Mouse (Mus musculus): Measurements from ENCODE around the gene Znrf4. TPM values are rescaled to one million over a fixed set of nuclear protein-coding genes. Genes with fewer than 3 reads are reported as not detected.
A peak's percentile ranks its signal among the peaks of the same experiment; 100 is the strongest.
"Not testable (repeated sequence)": the region's sequence is repeated elsewhere in the genome, so short reads cannot be mapped to it uniquely, and the experiment has no call there.

Gene Znrf4
- total and polyA plus RNA-seq, 2 experiments from 2014 or later: 0.13 TPM; not detected in 1

- WGBS: 59% methylated on average over 15 of the region's 15 CpGs
- H3K27me3 ChIP-seq (ENCODE audit: insufficient read depth, low read length): no peaks in the 10 kb centered on the region
- H3K9me3 ChIP-seq (ENCODE audit: low read length): no peaks in the 10 kb centered on the region
- peaks cover 14% of the 10 kb centered on the region; the same call in 1 of the 2 replicates for H3K4me1 ChIP-seq (ENCODE audit: insufficient read depth)
- peak overlapping the region; percentile 99 for H3K27ac ChIP-seq (ENCODE audit: low read depth, low read length)
- no peaks in the 10 kb centered on the region for H3K36me3 ChIP-seq (ENCODE audit: insufficient read depth)
- peak overlapping the region; percentile 97 for H3K4me2 ChIP-seq (ENCODE audit: low read depth)
- peak overlapping the region; percentile 58 for H3K4me3 ChIP-seq (ENCODE audit: low read depth, low read length)
- ATAC-seq (no peak), DNase-seq (no peak)
- H3K9ac ChIP-seq: peak overlapping the region; percentile 91; the same call in 1 of the 2 replicates
- TF ChIP-seq CTCF (IDR thresholded peaks at IDR 0.05; ENCODE audit: low read depth): no peak
These were observed 5.7 kb downstream of the Znrf4 start for GRCm38 (mm10) chr17:56506417-56507065.

DNA sequence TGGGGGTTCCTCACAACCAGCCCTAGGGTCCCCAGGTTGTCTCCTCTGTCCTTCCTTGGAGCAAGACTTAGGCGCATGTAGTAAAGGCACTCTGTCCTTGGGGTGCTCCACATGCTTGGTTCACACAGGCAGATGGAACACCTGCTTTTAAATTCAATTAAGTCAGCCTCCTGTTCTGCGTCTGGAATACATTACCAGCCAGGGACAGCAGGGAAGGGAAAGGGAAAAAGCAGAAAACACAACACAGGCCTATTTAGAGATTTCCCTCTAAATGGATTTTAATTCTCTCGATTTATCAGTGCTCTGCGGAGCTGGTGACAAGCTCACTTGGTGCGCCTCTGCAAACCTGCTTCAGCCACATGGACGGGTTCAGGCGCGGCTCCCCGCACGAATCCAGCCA is 6.8 kb downstream of the Znrf4 start:
- Histone ChIP-seq H3K36me3 (ENCODE audit: insufficient read depth) (no peaks in the 10 kb centered on the region), H3K4me2 (ENCODE audit: low read depth) (no peak overlapping the region), H3K9ac (no peak overlapping the region), H3K27me3 (ENCODE audit: insufficient read depth, low read length) (no peaks in the 10 kb centered on the region), H3K4me3 (ENCODE audit: low read depth, low read length) (no peak overlapping the region), H3K4me1 (ENCODE audit: insufficient read depth) (peaks cover 14% of the 10 kb centered on the region; the same call in 1 of the 2 replicates), H3K9me3 (ENCODE audit: low read length) (no peaks in the 10 kb centered on the region), H3K27ac (ENCODE audit: low read depth, low read length) (0 out of 2 replicates have a peak overlapping the region, but pooled peaks have one; percentile 29)
- no peak for TF ChIP-seq CTCF (IDR thresholded peaks at IDR 0.05; ENCODE audit: low read depth)
- 75% methylated on average over 10 of the region's 10 CpGs for WGBS
- DNase-seq (no peak), ATAC-seq (no peak)

- peak overlapping the region; percentile 77 for H3K27ac ChIP-seq (ENCODE audit: low read depth, low read length)
- WGBS: 12% methylated on average over 9 of the region's 9 CpGs
These were observed 9.7 kb downstream of the Znrf4 start for GRCm38 (mm10) chr17:56502526-56502925.

GRCm38 (mm10) chr17:56501635-56502400 is 10.4 kb downstream of the Znrf4 start:
- WGBS: 5% methylated on average over 2 of the region's 2 CpGs
- not testable (repeated sequence) for H3K9ac ChIP-seq; DNase-seq; H3K27me3 ChIP-seq (ENCODE audit: insufficient read depth, low read length); H3K4me2 ChIP-seq (ENCODE audit: low read depth); H3K4me1 ChIP-seq (ENCODE audit: insufficient read depth); H3K4me3 ChIP-seq (ENCODE audit: low read depth, low read length); H3K36me3 ChIP-seq (ENCODE audit: insufficient read depth); H3K9me3 ChIP-seq (ENCODE audit: low read length)
- ATAC-seq: peak; percentile 15
- H3K27ac ChIP-seq (ENCODE audit: low read depth, low read length): peak overlapping the region; percentile 77

More at GRCm38 (mm10) chr17:56502526-56502925, 9.7 kb downstream of the Znrf4 start:
- H3K27me3 ChIP-seq (ENCODE audit: insufficient read depth, low read length): no peaks in the 10 kb centered on the region
- H3K4me3 ChIP-seq (ENCODE audit: low read depth, low read length): no peak overlapping the region
- H3K36me3 ChIP-seq (ENCODE audit: insufficient read depth): no peaks in the 10 kb centered on the region
- no peaks in the 10 kb centered on the region for H3K9me3 ChIP-seq (ENCODE audit: low read length)
- H3K4me2 ChIP-seq (ENCODE audit: low read depth): no peak overlapping the region
- ATAC-seq (peak; percentile 81), DNase-seq (peak; percentile 86)
- H3K4me1 ChIP-seq (ENCODE audit: insufficient read depth): peaks cover 7% of the 10 kb centered on the region; the same call in 1 of the 2 replicates
- TF ChIP-seq CTCF (IDR thresholded peaks at IDR 0.05; ENCODE audit: low read depth): peak; percentile 57
- no peak overlapping the region for H3K9ac ChIP-seq

DNA sequence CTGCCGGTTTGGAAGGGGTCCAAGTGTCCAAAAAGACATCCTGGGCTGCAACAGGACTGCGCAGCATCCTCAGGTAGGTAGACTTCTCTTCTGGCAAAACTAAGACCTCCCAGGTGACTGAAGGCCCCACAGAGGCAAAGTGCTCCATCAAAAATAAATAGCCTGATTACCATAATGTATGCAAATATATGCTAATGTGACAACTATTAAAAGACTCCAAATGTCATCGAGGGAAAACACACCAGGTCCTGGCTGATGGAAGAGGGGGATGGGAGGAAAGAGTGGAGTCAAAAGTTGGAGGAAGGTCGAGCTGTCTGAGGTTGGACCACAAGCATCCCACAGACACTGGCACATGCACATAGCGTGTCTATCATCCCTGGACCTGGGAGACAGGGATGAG is 13.0 kb downstream of the Znrf4 start:
- DNase-seq: no peak
- WGBS: 42% methylated on average over 5 of the region's 5 CpGs

DNA sequence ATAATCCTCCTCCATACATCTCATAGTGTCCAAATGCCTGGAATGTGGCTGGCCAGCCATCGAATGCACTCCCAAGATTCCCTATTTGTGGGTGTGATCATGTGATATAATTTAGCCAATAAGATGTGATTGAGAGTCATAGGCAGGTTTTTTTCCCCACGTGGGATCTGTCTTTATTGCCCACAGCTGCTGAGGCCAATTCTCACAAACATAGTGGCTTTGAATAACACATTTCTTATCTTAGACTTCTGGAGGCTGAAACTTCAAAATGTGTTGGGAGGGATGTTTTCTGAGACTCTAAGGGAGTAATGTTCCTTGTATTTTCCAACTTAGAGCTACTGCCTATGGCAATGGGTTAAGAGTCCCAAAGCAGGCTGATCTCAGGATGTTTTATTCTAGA is 17.8 kb downstream of the Znrf4 start:
- TF ChIP-seq CTCF (IDR thresholded peaks at IDR 0.05; ENCODE audit: low read depth): no peak
- Histone ChIP-seq H3K27ac (ENCODE audit: low read depth, low read length) (no peak overlapping the region), H3K27me3 (ENCODE audit: insufficient read depth, low read length) (no peaks in the 10 kb centered on the region), H3K9ac (no peak overlapping the region), H3K9me3 (ENCODE audit: low read length) (no peaks in the 10 kb centered on the region), H3K4me3 (ENCODE audit: low read depth, low read length) (no peak overlapping the region), H3K36me3 (ENCODE audit: insufficient read depth) (no peaks in the 10 kb centered on the region), H3K4me1 (ENCODE audit: insufficient read depth) (no peaks in the 10 kb centered on the region), H3K4me2 (ENCODE audit: low read depth) (no peak overlapping the region)
- no peak for ATAC-seq
- DNase-seq: no peak
- 65% methylated on average over 2 of the region's 2 CpGs for WGBS

More for the DNA sequence above, 13.0 kb downstream of the Znrf4 start:
- Histone ChIP-seq H3K4me2 (ENCODE audit: low read depth) (no peak overlapping the region), H3K4me3 (ENCODE audit: low read depth, low read length) (no peak overlapping the region), H3K36me3 (ENCODE audit: insufficient read depth) (no peaks in the 10 kb centered on the region), H3K4me1 (ENCODE audit: insufficient read depth) (peaks cover 7% of the 10 kb centered on the region; the same call in 1 of the 2 replicates), H3K9me3 (ENCODE audit: low read length) (no peaks in the 10 kb centered on the region), H3K27ac (ENCODE audit: low read depth, low read length) (no peak overlapping the region), H3K9ac (no peak overlapping the region), H3K27me3 (ENCODE audit: insufficient read depth, low read length) (no peaks in the 10 kb centered on the region)
- no peak for TF ChIP-seq CTCF (IDR thresholded peaks at IDR 0.05; ENCODE audit: low read depth)
- no peak for ATAC-seq

DNA sequence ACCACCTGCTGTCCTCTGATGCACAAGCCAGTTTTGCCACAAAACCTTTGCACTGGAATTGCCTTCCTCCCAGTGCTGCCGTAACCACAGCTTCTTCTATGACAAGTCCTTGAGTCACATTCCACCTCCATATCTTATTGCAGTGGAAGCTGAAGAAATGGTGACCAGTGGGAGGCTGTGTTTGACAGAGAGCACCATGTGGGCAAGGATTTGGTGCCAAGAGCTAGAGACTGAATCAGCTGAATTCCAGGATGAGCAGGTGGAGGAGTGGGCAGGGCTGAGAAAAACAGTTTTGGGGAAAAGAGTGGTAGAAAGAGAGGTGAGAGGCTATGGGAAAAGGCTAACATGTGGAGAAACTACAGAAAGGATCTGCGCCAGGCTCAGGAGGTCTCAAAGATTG is 18.4 kb downstream of the Znrf4 start:
- WGBS: 94% methylated on average over 2 of the region's 2 CpGs
- H3K9me3 ChIP-seq (ENCODE audit: low read length): no peaks in the 10 kb centered on the region
- no peaks in the 10 kb centered on the region for H3K27me3 ChIP-seq (ENCODE audit: insufficient read depth, low read length)
- no peak overlapping the region for H3K4me3 ChIP-seq (ENCODE audit: low read depth, low read length)
- DNase-seq (no peak), ATAC-seq (no peak)
- no peak overlapping the region for H3K27ac ChIP-seq (ENCODE audit: low read depth, low read length)
- H3K4me1 ChIP-seq (ENCODE audit: insufficient read depth): no peaks in the 10 kb centered on the region
- no peak for TF ChIP-seq CTCF (IDR thresholded peaks at IDR 0.05; ENCODE audit: low read depth)
- no peaks in the 10 kb centered on the region for H3K36me3 ChIP-seq (ENCODE audit: insufficient read depth)
- H3K9ac ChIP-seq: no peak overlapping the region
- no peak overlapping the region for H3K4me2 ChIP-seq (ENCODE audit: low read depth)

Measured in forebrain, postnatal 0 days (tissue).